Mouse (Mus musculus) mouse embryonic stem cell (cell line): ENCODE measurements around the gene Fbln1.

Experiments used
- in situ Hi-C, 2 experiments: fragments of 300-500 bp; cut with MboI; formaldehyde crosslinking; loops; 1 replicate in 1 of 2; 3 replicates in 1 of 2; pipeline ENCODE4 v1.14.3; 2019 to 2020; ENCODE audit warnings: low sequenced_read_pairs in 2 of 2, low pct_unique_long_range_greater_than_20kb in 1 of 2, mixed read lengths in 1 of 2; ENCODE audit not compliant: unreplicated experiment in 1 of 2

The Fbln1 gene

DNA sequence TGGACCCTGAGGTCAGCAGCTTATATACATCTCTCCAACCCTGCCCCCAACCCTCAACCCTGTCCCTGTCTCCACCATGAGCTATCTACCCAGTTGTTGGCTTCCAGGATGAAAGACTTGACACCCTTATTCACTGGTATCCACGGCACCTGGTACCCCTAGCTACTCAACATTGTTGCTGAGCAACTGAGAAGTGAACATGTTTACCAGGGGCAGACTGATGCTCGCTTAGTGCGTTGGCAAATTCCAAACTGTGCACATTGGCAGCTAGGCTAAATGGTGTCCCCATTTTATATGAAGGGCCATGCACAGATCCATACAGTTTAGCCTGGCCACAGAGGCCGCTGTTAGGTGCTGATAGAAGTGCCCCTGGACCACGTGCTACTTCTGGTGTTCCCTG, 57.1 kb downstream of the Fbln1 start:
- in situ Hi-C loops, result no loop called here

DNA sequence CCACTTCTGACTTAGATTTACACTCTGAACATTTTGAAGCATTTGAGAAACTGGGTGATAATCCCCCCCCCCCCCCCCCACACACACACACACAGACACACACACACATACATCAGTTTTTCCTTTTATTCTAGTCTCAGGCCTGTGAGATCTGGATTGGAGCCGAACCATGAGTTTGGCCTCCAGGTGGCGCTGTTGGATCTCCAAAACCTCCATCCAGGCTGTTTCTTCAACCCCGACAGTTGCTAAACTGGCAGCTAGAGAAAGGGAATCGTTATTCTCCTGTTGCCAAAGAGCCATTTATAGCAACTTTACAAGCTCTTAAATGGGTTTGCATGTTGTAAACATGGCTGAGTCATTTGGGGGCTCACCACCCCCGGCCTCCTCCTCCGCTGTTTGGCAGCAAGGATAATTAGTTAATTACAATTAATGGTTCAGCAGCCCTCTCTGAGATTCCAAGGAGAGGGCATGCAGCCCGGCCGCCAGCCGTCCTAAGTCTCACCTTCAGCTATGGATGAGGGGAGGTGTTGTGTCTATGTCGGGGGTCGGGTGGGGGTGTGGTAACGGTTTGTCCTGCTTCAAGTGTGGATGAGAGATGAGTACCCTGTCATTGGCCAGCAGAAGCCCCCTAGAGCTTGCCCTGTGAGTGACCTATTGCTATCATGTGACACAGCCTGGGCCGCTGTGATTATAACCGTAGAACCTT, 61.1 kb downstream of the Fbln1 start:
- in situ Hi-C loops, result no loop called here

DNA sequence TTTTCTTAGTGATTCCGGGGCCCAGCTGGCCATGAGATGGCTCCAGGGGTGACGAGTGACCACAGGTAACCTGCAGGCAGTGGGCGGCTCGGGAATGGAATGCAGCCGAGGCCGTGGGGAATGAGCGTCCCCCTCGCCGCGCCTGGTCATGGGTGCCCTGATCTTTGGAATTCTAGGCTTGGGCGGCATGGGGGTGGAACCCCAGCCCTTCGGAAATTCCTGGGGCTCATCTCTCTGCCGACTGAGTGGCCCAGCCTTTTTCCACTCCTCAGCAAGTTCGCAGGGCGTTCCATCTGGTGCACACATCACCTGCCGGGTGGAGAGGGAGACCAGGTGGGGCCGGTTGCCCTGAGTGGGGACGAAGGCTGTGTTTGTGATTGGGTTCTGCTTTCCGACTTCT, 62.1 kb downstream of the Fbln1 start:
- in situ Hi-C loops, result no loop called here

DNA sequence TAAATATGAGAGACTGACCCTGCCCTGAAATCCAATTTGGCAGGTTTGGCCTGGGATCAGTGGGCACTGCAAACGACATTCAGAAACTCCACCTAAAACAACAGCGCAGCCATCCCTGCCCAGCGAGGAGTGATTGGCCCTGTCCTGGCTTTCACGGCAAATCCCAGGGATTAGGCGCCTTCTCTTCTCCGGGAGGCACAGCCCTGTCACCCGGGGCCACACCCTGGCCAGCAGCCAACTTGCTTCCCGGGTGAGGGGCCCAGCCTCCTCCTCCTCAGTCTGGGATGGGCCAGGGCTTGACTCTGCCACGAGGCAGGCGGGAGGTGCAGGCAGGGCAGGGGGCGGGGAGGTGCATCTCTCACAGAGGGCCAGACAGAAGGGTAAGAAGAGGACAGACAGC, 67.2 kb downstream of the Fbln1 start:
- in situ Hi-C loops, result loop anchor here in 1 of 2 experiments (10.0 kb wide), 1 partner anchor 312 kb away; the partner anchor contains the start of gene Wnt7b

DNA sequence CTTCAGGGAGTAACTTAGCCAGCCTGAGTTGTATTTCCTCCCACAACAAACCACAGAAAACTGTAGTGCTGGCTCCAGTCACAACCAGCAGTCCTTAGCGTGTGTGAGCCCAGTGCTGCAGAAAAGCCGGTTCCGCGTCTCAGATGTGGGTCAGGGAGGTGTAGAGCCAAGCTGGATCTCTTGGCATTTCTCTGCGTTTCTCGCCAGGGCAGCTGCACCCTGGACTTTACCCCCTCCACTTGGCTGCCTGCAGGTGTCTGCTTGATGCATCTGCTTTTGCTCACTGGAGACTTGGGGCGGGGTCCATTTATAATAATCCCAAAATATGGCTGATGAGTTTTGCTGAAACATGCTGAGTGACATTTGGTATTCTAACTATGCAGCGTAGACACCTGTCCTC, 71.5 kb downstream of the Fbln1 start:
- in situ Hi-C loops, result loop anchor here in 1 of 2 experiments (10.0 kb wide), 1 partner anchor 308 kb away; the partner anchor contains the start of gene Wnt7b

DNA sequence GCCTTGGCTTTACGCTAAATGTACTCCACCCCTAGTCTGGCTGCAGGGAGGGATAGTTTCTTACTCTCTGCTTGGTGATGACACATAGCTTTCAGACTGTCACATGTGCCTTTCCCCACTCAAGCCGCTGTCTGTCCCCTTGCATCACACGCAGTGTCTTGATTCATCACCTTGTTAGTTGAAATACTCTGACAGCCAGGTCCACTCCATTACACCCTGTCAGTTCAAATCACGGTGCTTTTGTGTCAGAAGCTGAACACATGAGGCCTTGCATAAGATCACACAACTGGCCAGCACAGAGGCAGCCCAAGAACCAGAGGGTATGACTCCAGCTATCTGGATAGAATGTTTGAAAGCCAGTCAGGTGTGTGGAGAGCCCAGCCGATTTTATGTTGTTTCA, 73.2 kb downstream of the Fbln1 start:
- in situ Hi-C loops, result loop anchor here in 1 of 2 experiments (10.0 kb wide), 1 partner anchor 306 kb away; the partner anchor contains the start of gene Wnt7b

DNA sequence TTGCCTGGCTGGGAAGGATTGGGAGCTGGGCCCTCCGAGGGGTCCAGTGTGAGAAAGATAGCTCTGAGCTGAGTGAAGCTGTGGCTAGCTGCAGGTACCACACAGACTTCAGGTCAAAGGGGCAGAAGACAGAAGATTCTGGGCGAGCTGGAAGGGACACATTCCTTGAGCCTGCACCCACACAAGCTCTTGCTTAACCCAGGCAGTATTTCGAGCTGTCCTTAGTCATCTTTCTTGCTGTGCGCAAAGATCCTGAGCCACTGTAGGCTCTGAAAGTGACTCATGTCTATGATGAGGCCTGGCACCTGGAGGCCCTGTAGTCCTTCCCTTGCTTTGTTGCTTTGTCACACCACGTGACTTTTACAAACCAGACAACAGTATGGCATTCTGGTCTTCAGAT, 76.3 kb downstream of the Fbln1 start:
- in situ Hi-C loops, result no loop called here

DNA sequence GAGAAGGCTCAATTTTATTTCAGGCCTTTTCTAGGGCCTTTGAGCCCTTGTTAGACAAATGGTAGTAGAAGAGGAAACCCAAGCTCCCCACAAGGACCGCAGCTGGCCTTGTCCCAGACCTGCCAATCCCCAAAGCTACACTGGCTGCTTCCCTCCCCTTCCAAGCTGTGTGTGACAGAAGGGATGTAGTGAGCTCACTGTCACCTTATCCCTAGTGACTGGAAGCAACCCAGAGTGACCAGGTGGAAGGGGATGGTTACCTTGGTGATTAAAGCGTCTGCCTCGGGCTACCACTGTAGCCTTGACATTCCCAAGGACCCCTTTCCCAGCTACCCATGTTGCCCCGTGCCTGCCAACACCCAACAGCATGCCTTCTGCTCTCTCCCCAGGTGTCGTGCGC, 78.9 kb downstream of the Fbln1 start:
- in situ Hi-C loops, result no loop called here

DNA sequence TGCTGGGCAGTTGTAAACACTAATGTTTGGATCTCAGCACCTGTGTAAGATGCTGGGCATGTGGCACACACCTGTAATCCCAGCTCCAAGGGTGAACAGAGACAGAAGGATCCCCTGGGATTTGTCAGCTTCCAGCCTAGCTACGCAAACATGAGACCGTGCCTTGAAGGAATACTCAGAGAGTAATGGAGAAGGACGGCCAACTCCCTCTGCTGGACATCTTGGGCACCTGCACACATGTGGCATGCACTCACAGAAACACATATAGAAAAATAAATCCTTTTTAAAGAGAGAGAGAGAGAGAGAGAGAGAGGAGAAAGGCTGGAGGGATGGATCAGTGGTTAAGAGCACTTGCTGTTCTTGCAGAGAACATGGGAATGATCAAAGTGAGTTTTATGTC, 88.9 kb downstream of the Fbln1 start:
- in situ Hi-C loops, result no loop called here

DNA sequence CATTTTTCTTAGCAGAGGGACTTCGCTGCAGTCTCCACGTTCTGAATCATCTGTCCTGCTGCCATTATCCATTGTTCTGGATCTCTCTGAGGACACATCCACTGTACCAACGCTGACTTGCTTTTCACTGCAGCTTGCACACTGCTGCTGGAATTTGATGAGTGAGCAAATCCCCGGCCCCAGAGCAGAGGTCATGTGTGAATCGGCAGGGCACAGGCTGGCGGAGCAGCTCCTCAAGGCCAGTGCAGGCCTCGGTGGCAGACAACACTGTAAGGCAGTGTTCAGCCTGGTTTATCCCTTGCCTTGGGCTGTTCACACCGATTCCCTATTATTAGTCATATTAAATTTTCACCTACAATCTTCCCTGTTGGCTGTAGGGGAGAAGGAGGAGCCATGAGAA, 89.8 kb downstream of the Fbln1 start:
- in situ Hi-C loops, result no loop called here

DNA sequence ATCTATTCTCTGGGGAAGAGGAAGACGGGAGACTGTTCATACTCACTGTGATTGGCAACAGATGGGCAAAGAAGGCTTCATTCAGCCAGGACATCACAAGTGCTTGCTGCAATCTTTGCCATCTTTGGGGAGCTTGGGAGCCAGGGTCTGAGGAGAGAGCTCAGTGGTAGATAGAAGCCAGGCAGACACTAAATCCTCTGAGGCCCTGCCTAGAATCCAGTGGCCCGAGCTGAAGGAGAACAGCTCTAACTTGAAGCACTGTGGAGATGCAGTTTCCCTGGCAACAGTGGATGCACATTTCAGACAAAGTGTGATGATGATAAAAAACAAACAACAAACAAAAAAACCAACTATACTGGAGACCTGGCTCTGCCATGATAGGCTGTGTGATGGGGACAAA, 90.2 kb downstream of the Fbln1 start:
- in situ Hi-C loops, result no loop called here

DNA sequence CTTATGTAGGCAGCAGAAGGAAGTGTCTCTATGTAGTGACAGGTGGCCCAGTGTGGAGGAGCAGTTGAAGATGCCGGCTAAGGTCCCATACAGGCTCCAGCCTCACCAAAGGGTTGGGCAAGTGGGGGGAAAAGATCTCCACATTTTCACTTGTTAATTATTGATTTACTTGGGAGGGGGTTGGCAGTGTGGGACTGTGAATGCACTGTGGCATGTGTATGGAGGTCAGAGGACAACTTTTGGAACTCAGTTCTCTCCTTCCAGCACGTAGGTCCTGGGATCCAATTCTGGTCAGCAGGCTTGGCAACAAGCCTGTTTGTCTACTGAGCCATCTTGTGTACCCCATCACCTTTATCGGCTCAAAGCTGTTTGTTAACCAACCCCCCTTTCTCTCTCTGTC, 90.8 kb downstream of the Fbln1 start:
- in situ Hi-C loops, result no loop called here

DNA sequence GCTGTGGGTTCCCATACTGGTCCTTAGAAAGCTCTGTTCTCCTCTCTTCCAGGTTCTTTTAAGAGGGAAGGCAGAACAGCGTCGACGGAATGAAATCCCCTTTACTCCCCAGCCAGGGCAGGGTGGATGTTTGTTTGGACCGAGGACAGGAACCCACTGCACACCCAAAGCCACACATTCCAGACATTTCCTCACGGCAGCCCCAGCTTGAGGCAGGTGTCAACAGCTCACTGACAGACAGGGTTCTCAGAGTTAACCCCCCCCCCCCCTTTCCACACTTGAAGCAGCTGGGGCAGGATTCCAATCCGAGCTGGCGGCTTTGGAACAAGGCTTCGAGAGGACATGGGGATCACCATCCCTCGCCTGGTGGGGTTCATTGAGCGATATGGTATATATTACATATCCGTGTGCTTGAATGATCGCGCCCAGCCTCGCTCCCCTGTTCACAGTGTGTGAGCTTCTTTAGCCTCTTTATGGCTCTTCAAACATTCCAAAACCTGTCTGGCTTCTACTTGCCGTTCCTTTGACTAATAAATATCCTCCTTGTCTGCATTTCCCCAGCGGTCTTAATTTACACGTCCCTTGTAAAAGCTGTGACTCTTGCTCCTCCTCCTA, 92.5 kb downstream of the Fbln1 start:
- in situ Hi-C loops, result no loop called here

DNA sequence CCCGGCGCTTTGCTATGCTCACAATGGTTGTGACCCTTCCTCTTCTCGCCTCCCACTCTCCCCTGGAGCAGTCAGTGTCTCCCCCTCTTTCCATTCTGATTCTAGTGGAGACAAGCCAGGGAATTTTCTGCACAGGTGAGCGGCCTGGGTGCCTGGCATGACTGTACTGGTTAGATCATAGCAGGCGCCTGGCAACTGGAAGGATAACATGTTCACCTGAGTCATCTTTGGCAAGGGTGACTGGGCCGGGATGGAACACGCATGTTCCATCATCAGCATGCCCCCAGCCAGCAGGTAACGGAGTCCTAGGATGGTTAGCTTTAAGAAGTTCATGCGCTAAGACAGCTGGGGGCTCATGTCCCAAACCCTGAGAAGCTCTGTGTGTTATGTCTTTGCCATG, 93.2 kb downstream of the Fbln1 start:
- in situ Hi-C loops, result no loop called here

DNA sequence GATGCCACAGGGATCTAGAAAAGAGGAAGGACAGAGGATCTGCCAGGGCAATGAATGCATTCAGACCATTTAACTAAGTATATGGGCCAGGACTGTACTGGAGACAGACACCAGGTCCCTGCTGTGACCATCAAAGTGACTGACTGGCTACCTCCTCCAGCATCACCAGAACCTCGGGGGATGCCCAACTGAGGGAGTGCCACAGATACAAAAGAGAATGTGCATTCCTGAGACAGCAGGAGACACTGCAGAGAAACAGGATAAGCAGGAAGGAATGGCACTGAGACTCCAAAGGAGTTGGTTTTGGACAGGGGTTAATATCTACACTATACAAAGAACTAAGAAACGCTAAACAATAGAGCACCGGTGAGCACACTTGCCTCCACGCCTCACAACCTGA, 97.5 kb downstream of the Fbln1 start:
- in situ Hi-C loops, result no loop called here

DNA sequence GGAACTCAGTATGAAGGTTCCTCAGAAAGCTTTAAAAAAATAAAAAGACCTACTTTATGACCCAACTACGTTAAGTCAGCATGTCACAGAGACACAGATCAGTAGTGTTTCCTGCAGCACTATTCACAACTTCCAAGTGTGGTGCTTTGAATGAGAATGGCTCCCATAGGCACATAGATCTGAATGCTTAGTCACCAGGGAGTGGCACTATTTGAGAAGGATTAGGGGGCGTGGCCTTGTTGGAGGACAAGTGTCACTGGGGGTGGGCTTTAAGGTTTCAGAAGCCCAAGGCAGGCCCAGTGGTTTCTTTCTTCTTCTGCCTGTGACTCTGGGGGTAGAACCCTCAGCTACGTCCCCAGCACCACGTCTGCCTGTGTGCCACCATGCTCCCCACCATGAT, 98.2 kb downstream of the Fbln1 start:
- in situ Hi-C loops, result no loop called here

DNA sequence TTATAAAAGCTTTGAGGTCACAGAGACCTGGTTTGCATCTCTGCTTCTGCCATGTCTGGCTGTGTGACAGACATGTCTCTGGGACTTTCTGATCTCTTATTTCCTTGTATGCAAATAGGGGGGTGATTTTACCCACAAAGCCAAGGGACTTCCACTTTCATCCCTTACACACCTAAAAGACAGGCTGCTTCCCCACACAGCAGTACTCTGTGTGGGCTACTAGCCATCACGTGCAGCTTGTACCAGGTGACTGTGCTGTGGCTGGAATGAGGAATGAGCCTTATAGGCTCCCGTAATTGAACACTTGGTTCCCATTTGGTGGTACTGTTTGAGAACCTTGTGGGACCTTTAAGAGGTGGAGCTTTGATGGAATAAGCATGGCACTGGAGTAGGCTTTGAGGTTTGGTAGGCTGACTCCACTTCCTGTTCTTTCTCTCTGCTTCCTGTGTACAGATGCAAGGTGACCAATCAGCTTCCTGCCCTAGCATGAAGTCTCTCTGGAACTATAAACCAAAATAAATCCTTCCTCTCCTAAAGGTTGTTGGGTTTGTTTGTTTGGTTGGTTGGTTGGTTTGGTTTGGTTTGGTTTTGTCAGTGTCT, 101.4 kb downstream of the Fbln1 start:
- in situ Hi-C loops, result no loop called here

DNA sequence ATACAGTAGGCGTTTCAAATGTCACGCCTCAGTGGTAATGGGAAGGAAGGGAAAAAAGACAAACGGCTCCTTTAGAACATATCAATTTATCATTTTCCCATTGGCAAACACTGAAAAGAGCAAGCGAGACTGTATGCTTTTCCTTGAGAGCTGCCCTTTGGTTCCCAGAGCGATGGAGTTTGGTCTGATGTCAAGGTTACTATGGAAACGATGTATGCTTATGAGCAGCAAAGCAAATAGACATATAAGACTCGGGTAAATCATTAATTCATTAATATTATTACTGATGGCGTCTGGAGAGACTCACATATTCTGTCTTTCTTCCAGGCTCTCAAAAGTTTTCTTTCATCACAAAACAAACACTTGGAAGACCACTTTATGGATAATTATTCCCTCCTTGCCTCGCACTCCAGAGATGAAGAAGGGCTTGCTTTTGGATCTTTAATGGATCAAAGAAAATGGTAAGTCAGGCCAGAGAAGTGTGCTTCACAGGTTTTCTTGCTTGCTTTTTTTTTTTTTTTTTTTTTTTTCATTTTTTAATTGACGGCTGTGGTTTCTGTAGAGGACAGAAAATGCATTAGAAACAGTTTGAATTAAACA, 105.4 kb downstream of the Fbln1 start:
- in situ Hi-C loops, result no loop called here

DNA sequence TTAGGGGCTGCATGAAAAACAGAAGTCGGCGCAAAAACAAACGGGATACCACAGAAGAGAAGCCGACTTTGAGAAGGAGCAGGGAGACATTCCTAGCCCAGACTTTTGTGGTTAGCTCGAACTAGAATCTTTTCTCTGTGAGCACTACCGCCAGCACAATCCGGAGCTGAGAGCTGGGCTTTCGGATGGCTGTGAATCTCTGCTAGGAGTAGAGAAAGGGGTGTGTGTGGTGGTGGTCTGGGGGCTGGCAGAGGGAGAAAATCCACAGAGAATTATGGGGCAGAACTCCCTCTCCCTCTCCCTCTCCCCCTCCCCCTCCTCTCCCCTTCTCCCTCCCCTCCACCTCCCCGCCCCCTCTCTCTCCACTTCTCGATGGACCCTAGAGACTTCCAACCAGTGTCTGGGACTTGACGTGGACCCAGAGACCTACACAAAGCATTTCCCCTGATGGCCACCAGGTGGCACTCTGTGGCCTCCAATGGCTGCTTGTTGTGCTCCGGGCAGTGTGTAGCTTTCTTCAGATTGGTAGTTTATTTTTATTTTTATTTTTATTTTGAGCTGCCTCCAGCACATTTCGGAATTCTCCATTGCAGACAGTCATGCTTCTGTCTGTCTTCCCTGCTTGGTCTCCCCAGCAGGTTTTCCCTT, 109.8 kb downstream of the Fbln1 start:
- in situ Hi-C loops, result no loop called here
